Mouse (Mus musculus) heart, postnatal 0 days (tissue): Measurements from ENCODE around the gene Gpr62.

Source experiments
- CTCF ChIP-seq: IDR thresholded peaks from 2 replicates; pipeline ENCODE4 v1.5.1; 2016; ENCODE audit warnings: antibody characterized with exemption, control low read depth, low read depth
- EP300 ChIP-seq: IDR thresholded peaks from 2 replicates; pipeline ENCODE4 v1.6.1; 2016; ENCODE audit warnings: antibody characterized with exemption, low read depth

DNA sequence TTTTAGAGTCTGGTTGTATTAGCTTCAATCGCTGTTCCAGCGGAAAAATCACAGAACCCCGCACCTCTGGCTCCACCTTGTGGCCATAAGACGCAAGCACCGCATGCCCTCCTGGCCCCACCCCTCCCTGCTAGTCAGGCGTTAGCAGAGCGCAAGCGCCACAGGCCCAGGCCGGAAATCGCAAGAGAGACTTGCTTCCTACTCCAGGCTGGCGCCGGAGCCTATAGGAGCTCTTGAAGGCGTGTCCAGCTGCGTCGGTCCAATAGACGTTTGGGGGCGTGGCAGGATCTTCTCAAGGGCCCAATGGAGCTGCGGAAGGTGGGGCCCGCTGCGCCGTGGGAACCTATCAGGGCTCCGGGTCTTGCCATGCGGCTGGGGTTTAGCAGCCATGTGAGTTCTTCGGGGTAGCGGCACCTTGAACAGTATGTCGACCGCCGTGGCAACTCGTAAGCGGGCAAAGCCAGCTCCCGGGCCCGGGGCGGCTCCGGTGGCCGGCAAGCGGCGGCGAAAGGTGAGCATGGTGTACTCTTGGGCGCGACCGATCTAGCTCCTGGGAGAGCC, 11.3 kb upstream of the Gpr62 start, which contains the start of gene Parp3:
- peak; percentile 98 for TF ChIP-seq CTCF
- TF ChIP-seq EP300, result peak; percentile 79; the same call in 1 of the 2 replicates
